Mouse (Mus musculus) heart, embryonic 13.5 days (tissue): ENCODE measurements around the gene Iqsec1. TPM values are rescaled to one million over a fixed set of nuclear protein-coding genes. Genes with fewer than 3 reads are reported as not detected.

Source experiments
- ATAC-seq: fragments of 200-750 bp; cut with Nextera tagmentation; 2 replicates; pipeline ENCODE4 v1.8.0; 2017; ENCODE audit warnings: moderate TSS enrichment; ENCODE audit not compliant: insufficient number of reproducible peaks, low FRiP score, low TSS enrichment; ENCODE audit errors: extremely low read depth
- H3K27ac ChIP-seq: fragments of 300-500 bp; sonication (generic); replicated peaks from 2 replicates; pipeline ENCODE4 v1.5.1; 2015; ENCODE audit warnings: moderate library complexity, mild to moderate bottlenecking, inconsistent platforms
- H3K27me3 ChIP-seq: fragments of 300-500 bp; sonication (generic); replicated peaks from 2 replicates; pipeline ENCODE4 v1.6.1; 2015; ENCODE audit warnings: mild to moderate bottlenecking, inconsistent platforms
- H3K36me3 ChIP-seq: fragments of 300-500 bp; sonication (generic); 2 replicates; pipeline ENCODE4 v1.6.1; 2015; ENCODE audit warnings: mild to moderate bottlenecking, inconsistent platforms
- H3K4me1 ChIP-seq: fragments of 300-500 bp; sonication (generic); 2 replicates; pipeline ENCODE4 v1.6.1; 2015; ENCODE audit warnings: inconsistent platforms
- H3K4me2 ChIP-seq: fragments of 300-500 bp; sonication (generic); 2 replicates; pipeline ENCODE4 v1.6.1; 2015; ENCODE audit warnings: inconsistent platforms, mild to moderate bottlenecking, moderate library complexity
- H3K4me3 ChIP-seq: fragments of 300-500 bp; sonication (generic); 2 replicates; pipeline ENCODE4 v1.5.1; 2015; ENCODE audit warnings: moderate library complexity, mild to moderate bottlenecking, inconsistent platforms
- H3K9ac ChIP-seq: fragments of 300-500 bp; sonication (generic); 2 replicates; pipeline ENCODE4 v1.6.1; 2015; ENCODE audit warnings: inconsistent platforms, mild to moderate bottlenecking, moderate library complexity
- H3K9me3 ChIP-seq: fragments of 300-500 bp; sonication (generic); 2 replicates; pipeline ENCODE4 v1.6.1; 2016; ENCODE audit warnings: inconsistent platforms
- WGBS: fragments of 180-500 bp; shearing (Covaris S2); methylation state at CpG from one replicate; pipeline ENCODE4 v1.1.7; 2015; ENCODE audit warnings: mixed read lengths; 5-methylcytosine and 5-hydroxymethylcytosine counted together
- polyA plus RNA-seq: library from polyadenylated mRNA; unstranded; fragments of >200 nt; fragmentation: Nextera tagmentation; extraction: Ambion mirVana; gene quantifications from 2 replicates; pipeline ENCODE4 v1.2.1, GENCODE M21; 2015

The Iqsec1 gene
- polyA plus RNA-seq, 1 experiment from 2014 or later: 13.5 TPM

- 47% methylated on average over 1 of the region's 1 CpGs for WGBS
- Histone ChIP-seq H3K27ac (no peak overlapping the region), H3K9me3 (no peaks in the 10 kb centered on the region), H3K36me3 (no peaks in the 10 kb centered on the region), H3K4me3 (no peak overlapping the region), H3K27me3 (peaks cover 19% of the 10 kb centered on the region), H3K9ac (no peak overlapping the region), H3K4me1 (peaks cover 76% of the 10 kb centered on the region), H3K4me2 (no peak overlapping the region)
- no peak for ATAC-seq
Measured at GRCm38 (mm10) chr6:90810576-90810975, 177.9 kb downstream of the Iqsec1 start.

- Histone ChIP-seq H3K36me3 (no peaks in the 10 kb centered on the region), H3K4me2 (peak overlapping the region; percentile 49), H3K9ac (no peak overlapping the region), H3K9me3 (no peaks in the 10 kb centered on the region), H3K27me3 (peaks cover 19% of the 10 kb centered on the region), H3K4me1 (peaks cover 78% of the 10 kb centered on the region), H3K27ac (no peak overlapping the region; the same call in 1 of the 2 replicates), H3K4me3 (0 out of 2 replicates have a peak overlapping the region, but pooled peaks have one; percentile 13)
- no peak for ATAC-seq
- 6% methylated on average over 22 of the region's 22 CpGs for WGBS
Measured at GRCm38 (mm10) chr6:90809960-90810362, 178.5 kb downstream of the Iqsec1 start.

- WGBS: 39% methylated on average over 11 of the region's 11 CpGs
- peak overlapping the region; percentile 92 for H3K27ac ChIP-seq
- H3K36me3 ChIP-seq: no peaks in the 10 kb centered on the region
- peaks cover 14% of the 10 kb centered on the region for H3K27me3 ChIP-seq
- peak; percentile 38; the same call in 1 of the 2 replicates for ATAC-seq
- H3K4me2 ChIP-seq: peak overlapping the region; percentile 49
- H3K4me1 ChIP-seq: peaks cover 84% of the 10 kb centered on the region
- peak overlapping the region; percentile 60 for H3K9ac ChIP-seq
- H3K9me3 ChIP-seq: no peaks in the 10 kb centered on the region
- no peak overlapping the region for H3K4me3 ChIP-seq
Measured at GRCm38 (mm10) chr6:90809077-90809840, 179.2 kb downstream of the Iqsec1 start.

- Histone ChIP-seq H3K4me3 (no peak overlapping the region), H3K4me2 (peak overlapping the region; percentile 49), H3K9ac (peak overlapping the region; percentile 60), H3K4me1 (peaks cover 84% of the 10 kb centered on the region), H3K9me3 (no peaks in the 10 kb centered on the region), H3K27me3 (peaks cover 14% of the 10 kb centered on the region), H3K36me3 (no peaks in the 10 kb centered on the region), H3K27ac (peak overlapping the region; percentile 92)
- ATAC-seq: no peak
- WGBS: 24% methylated on average over 5 of the region's 5 CpGs
Measured at GRCm38 (mm10) chr6:90808544-90808943, 179.9 kb downstream of the Iqsec1 start.

- Histone ChIP-seq H3K27me3 (peaks cover 14% of the 10 kb centered on the region), H3K4me2 (peak overlapping the region; percentile 49), H3K36me3 (no peaks in the 10 kb centered on the region), H3K27ac (peak overlapping the region; percentile 92), H3K4me3 (no peak overlapping the region), H3K9ac (peak overlapping the region; percentile 60), H3K9me3 (no peaks in the 10 kb centered on the region), H3K4me1 (peaks cover 82% of the 10 kb centered on the region)
- ATAC-seq: no peak
- 57% methylated on average over 3 of the region's 3 CpGs for WGBS
Measured at GRCm38 (mm10) chr6:90808134-90808533, 180.4 kb downstream of the Iqsec1 start.

- no peak for ATAC-seq
- H3K9ac ChIP-seq: peak overlapping the region; percentile 15; the same call in 1 of the 2 replicates
- 37% methylated on average over 2 of the region's 2 CpGs for WGBS
- H3K9me3 ChIP-seq: no peaks in the 10 kb centered on the region
- peaks cover 14% of the 10 kb centered on the region for H3K27me3 ChIP-seq
- H3K36me3 ChIP-seq: no peaks in the 10 kb centered on the region
- H3K4me1 ChIP-seq: peaks cover 81% of the 10 kb centered on the region
- peak overlapping the region; percentile 92 for H3K27ac ChIP-seq
- H3K4me3 ChIP-seq: no peak overlapping the region
- no peak overlapping the region for H3K4me2 ChIP-seq
Measured at GRCm38 (mm10) chr6:90807581-90807980, 180.9 kb downstream of the Iqsec1 start.

- H3K4me1 ChIP-seq: peaks cover 77% of the 10 kb centered on the region
- no peak overlapping the region for H3K4me2 ChIP-seq
- no peak overlapping the region for H3K27ac ChIP-seq
- H3K27me3 ChIP-seq: peaks cover 14% of the 10 kb centered on the region
- WGBS: 76% methylated on average over 1 of the region's 1 CpGs
- H3K9ac ChIP-seq: no peak overlapping the region
- H3K4me3 ChIP-seq: no peak overlapping the region
- no peaks in the 10 kb centered on the region for H3K9me3 ChIP-seq
- H3K36me3 ChIP-seq: no peaks in the 10 kb centered on the region
- no peak for ATAC-seq
Measured at GRCm38 (mm10) chr6:90806743-90807142, 181.7 kb downstream of the Iqsec1 start.

- Histone ChIP-seq H3K27me3 (peaks cover 6% of the 10 kb centered on the region), H3K9ac (no peak overlapping the region), H3K4me1 (peaks cover 74% of the 10 kb centered on the region), H3K4me2 (no peak overlapping the region), H3K4me3 (no peak overlapping the region), H3K27ac (no peak overlapping the region), H3K36me3 (no peaks in the 10 kb centered on the region), H3K9me3 (no peaks in the 10 kb centered on the region)
- 20% methylated on average over 2 of the region's 2 CpGs for WGBS
- ATAC-seq: no peak
Measured at GRCm38 (mm10) chr6:90805101-90805500, 183.4 kb downstream of the Iqsec1 start.

- Histone ChIP-seq H3K4me1 (peaks cover 74% of the 10 kb centered on the region), H3K36me3 (no peaks in the 10 kb centered on the region), H3K9ac (no peak overlapping the region), H3K27me3 (peaks cover 3% of the 10 kb centered on the region; the same call in 1 of the 2 replicates), H3K4me2 (no peak overlapping the region), H3K9me3 (no peaks in the 10 kb centered on the region), H3K4me3 (no peak overlapping the region), H3K27ac (no peak overlapping the region)
- ATAC-seq: no peak
Measured at GRCm38 (mm10) chr6:90804646-90805045, 183.8 kb downstream of the Iqsec1 start.

- Histone ChIP-seq H3K4me3 (no peak overlapping the region), H3K4me1 (peaks cover 72% of the 10 kb centered on the region), H3K9ac (no peak overlapping the region; the same call in 1 of the 2 replicates), H3K4me2 (no peak overlapping the region), H3K9me3 (no peaks in the 10 kb centered on the region), H3K36me3 (no peaks in the 10 kb centered on the region), H3K27me3 (no peaks in the 10 kb centered on the region), H3K27ac (no peak overlapping the region)
- 73% methylated on average over 8 of the region's 8 CpGs for WGBS
- ATAC-seq: no peak
Measured at GRCm38 (mm10) chr6:90802604-90803003, 185.9 kb downstream of the Iqsec1 start.

- 75% methylated on average over 3 of the region's 3 CpGs for WGBS
- Histone ChIP-seq H3K4me2 (no peak overlapping the region), H3K4me1 (peaks cover 67% of the 10 kb centered on the region), H3K27ac (no peak overlapping the region), H3K36me3 (no peaks in the 10 kb centered on the region), H3K4me3 (no peak overlapping the region), H3K9me3 (no peaks in the 10 kb centered on the region), H3K9ac (no peak overlapping the region; the same call in 1 of the 2 replicates), H3K27me3 (no peaks in the 10 kb centered on the region)
- no peak for ATAC-seq
Measured at GRCm38 (mm10) chr6:90802058-90802457, 186.4 kb downstream of the Iqsec1 start.

- no peak for ATAC-seq
- Histone ChIP-seq H3K27ac (no peak overlapping the region), H3K9ac (no peak overlapping the region), H3K36me3 (no peaks in the 10 kb centered on the region), H3K4me2 (no peak overlapping the region), H3K27me3 (no peaks in the 10 kb centered on the region), H3K4me3 (no peak overlapping the region), H3K9me3 (no peaks in the 10 kb centered on the region), H3K4me1 (peaks cover 58% of the 10 kb centered on the region)
- WGBS: 79% methylated on average over 2 of the region's 2 CpGs
Measured at GRCm38 (mm10) chr6:90800825-90801224, 187.7 kb downstream of the Iqsec1 start.
